Mouse (Mus musculus): ENCODE results near the gene Olfr398. TPM values are rescaled to one million over a fixed set of nuclear protein-coding genes. Genes with fewer than 3 reads are reported as not detected.

Gene Olfr398
- polyA plus RNA-seq (2012; rRNA removed): not detected in 2 replicates

DNA sequence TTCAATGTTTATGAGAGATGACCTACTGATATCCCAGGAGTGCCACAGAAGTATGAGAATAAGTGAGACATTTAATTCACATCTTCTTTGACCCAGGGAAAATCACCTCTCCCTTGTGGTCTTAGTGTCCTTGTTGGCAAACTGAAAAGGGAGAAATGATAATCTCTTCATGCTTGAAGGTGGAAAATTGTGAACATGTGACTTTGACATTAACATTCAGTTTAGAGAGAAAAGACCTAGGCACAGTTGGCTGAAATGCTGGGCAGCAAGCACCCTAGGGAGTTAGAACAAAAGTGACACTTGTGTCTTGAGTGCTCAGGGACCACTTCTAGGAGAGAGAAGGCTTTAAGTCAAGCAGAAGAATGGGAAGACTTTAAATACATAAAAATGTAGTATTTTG, at the start of gene Olfr398:
Gene Olfr398 (minus strand): TSS at position 101 of the 400 bp plus-strand sequence.
- TF ChIP-seq POLR2A (IDR thresholded peaks at IDR 0.05; ENCODE audit: borderline replicate concordance, extremely low read depth, low read depth, low read length): no peak
- no peak for TF ChIP-seq CTCF (IDR thresholded peaks at IDR 0.05; ENCODE audit: insufficient read depth, low read length)
- no peak for DNase-seq
- no peak within 1 kb of the TSS for H3K4me3 ChIP-seq (replicated peaks; ENCODE audit: extremely low read depth, low read depth, low read length)
- H3K4me1 ChIP-seq (ENCODE audit: control insufficient read depth, insufficient read depth, low read length): no peaks in the 10 kb centered on the region

- no peaks in the 10 kb centered on the region for H3K4me1 ChIP-seq (ENCODE audit: control insufficient read depth, insufficient read depth, low read length)
- DNase-seq: no peak
- TF ChIP-seq POLR2A (IDR thresholded peaks at IDR 0.05; ENCODE audit: borderline replicate concordance, extremely low read depth, low read depth, low read length): no peak
- TF ChIP-seq CTCF (IDR thresholded peaks at IDR 0.05; ENCODE audit: insufficient read depth, low read length): no peak
These were observed 2.9 kb upstream of the Olfr398 start for GRCm38 (mm10) chr11:73993115-73993514.

GRCm38 (mm10) chr11:73960517-73960916, 29.7 kb downstream of the Olfr398 start, which contains the start of gene Olfr397:
Olfr397 (plus strand) TSS chr11:73960817.
- TF ChIP-seq POLR2A (IDR thresholded peaks at IDR 0.05; ENCODE audit: borderline replicate concordance, extremely low read depth, low read depth, low read length): no peak
- no peak for TF ChIP-seq CTCF (IDR thresholded peaks at IDR 0.05; ENCODE audit: insufficient read depth, low read length)

More at GRCm38 (mm10) chr11:73993115-73993514, 2.9 kb upstream of the Olfr398 start:
- H3K4me3 ChIP-seq (replicated peaks; ENCODE audit: extremely low read depth, low read depth, low read length): no peak overlapping the region

DNA sequence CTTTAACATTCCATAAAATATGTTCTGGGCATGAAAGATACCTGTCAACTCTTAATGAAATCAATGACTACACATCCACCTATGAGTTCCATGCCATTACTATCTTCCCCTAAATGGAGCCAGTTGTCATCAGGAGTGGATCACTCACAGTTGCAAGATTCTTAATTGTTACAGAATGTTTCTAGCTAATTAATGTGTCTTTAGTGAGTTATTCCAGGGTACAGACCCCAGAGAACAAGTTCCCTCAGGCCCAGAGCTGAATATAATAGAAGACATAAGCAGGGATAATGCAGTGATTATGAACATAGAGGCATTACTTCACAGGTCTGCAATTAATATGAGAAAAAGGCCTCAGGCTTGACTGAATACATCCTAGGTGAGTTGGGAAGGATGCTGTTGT, 53.8 kb downstream of the Olfr398 start, which contains the start of gene Olfr23:
Gene Olfr23 (plus strand): TSS at position 301 of the 400 bp plus-strand sequence.
- no peak for DNase-seq
- TF ChIP-seq POLR2A (IDR thresholded peaks at IDR 0.05; ENCODE audit: borderline replicate concordance, extremely low read depth, low read depth, low read length): no peak
- TF ChIP-seq CTCF (IDR thresholded peaks at IDR 0.05; ENCODE audit: insufficient read depth, low read length): no peak
- Histone ChIP-seq H3K4me1 (ENCODE audit: control insufficient read depth, insufficient read depth, low read length) (no peaks in the 10 kb centered on the region), H3K4me3 (replicated peaks; ENCODE audit: extremely low read depth, low read depth, low read length) (no peak within 1 kb of the TSS)

More at GRCm38 (mm10) chr11:73960517-73960916, 29.7 kb downstream of the Olfr398 start, which contains the start of gene Olfr397:
- no peak for DNase-seq
- Histone ChIP-seq H3K4me1 (ENCODE audit: control insufficient read depth, insufficient read depth, low read length) (no peaks in the 10 kb centered on the region), H3K4me3 (replicated peaks; ENCODE audit: extremely low read depth, low read depth, low read length) (no peak within 1 kb of the TSS)
- 64% methylated on average over 1 of the region's 1 CpGs for WGBS

Other genes with a start within 250 kb of the Olfr398 start
- not detected in 2 replicates for gene Olfr389, start 209.7 kb downstream of the Olfr398 start, polyA plus RNA-seq (2012; rRNA removed)
- gene Olfr390, start 207.4 kb downstream of the Olfr398 start, polyA plus RNA-seq (2012; rRNA removed): not detected in 2 replicates
- not detected in 2 replicates for gene Olfr391-ps, start 187.4 kb downstream of the Olfr398 start, polyA plus RNA-seq (2012; rRNA removed)
- gene Olfr392, start 173.4 kb downstream of the Olfr398 start, polyA plus RNA-seq (2012; rRNA removed): not detected in 2 replicates
- gene Olfr393, start 139.0 kb downstream of the Olfr398 start, polyA plus RNA-seq (2012; rRNA removed): not detected in 2 replicates
- not detected in 2 replicates for gene Olfr394, start 99.6 kb downstream of the Olfr398 start, polyA plus RNA-seq (2012; rRNA removed)
- gene Olfr395, start 81.1 kb downstream of the Olfr398 start, polyA plus RNA-seq (2012; rRNA removed): not detected in 2 replicates
- not detected in 2 replicates for gene Olfr23, start 53.7 kb downstream of the Olfr398 start, polyA plus RNA-seq (2012; rRNA removed)
- gene Olfr397, start 29.6 kb downstream of the Olfr398 start, polyA plus RNA-seq (2012; rRNA removed): not detected in 2 replicates
- gene Olfr139, start 66.1 kb upstream of the Olfr398 start, polyA plus RNA-seq (2012; rRNA removed): not detected in 2 replicates
- not detected in 2 replicates for gene Olfr399, start 66.2 kb upstream of the Olfr398 start, polyA plus RNA-seq (2012; rRNA removed)
- gene Zfp616, start 79.5 kb upstream of the Olfr398 start, polyA plus RNA-seq (2012; rRNA removed): not detected in 2 replicates
- not detected in 2 replicates for gene Olfr401, start 123.3 kb upstream of the Olfr398 start, polyA plus RNA-seq (2012; rRNA removed)
- not detected in 2 replicates for gene Olfr402, start 163.1 kb upstream of the Olfr398 start, polyA plus RNA-seq (2012; rRNA removed)
- gene Olfr403, start 195.8 kb upstream of the Olfr398 start, polyA plus RNA-seq (2012; rRNA removed): not detected in 2 replicates
- not detected in 2 replicates for gene Olfr43, start 221.0 kb upstream of the Olfr398 start, polyA plus RNA-seq (2012; rRNA removed)